Mouse (Mus musculus) heart, adult 2 months (tissue): ENCODE data around the gene Kl.

Source experiments
- CTCF ChIP-seq: fragments of 200-600 bp; IDR thresholded peaks from 2 replicates; pipeline ENCODE4 v1.8.1; 2022; ENCODE audit warnings: antibody characterized with exemption, mild to moderate bottlenecking, moderate library complexity
- EP300 ChIP-seq: fragments of 200-500 bp; IDR thresholded peaks from 2 replicates; pipeline ENCODE4 v1.6.1; 2011; ENCODE audit warnings: low read depth, low read length, control low read depth; ENCODE audit not compliant: insufficient read depth

- TF ChIP-seq EP300 (no peak), CTCF (no peak)
Observed at GRCm38 (mm10) chr5:151042911-151043310, 90.5 kb downstream of the Kl start.
